Mouse (Mus musculus) limb, embryonic 14.5 days (tissue): ENCODE measurements at regions not wholly inside any gene's neighbourhood (a gene's known extent, or its start where the extent isn't known, plus 50 kb on each side); places are given as distances from the start of the nearest gene placed in this dataset.

Experiments used
- ATAC-seq: fragments of 200-750 bp; cut with Nextera tagmentation; 2 replicates; pipeline ENCODE4 v1.8.0; 2017; ENCODE audit warnings: low read depth, moderate number of reproducible peaks, moderate TSS enrichment; ENCODE audit not compliant: low FRiP score
- DNase-seq: peaks from one replicate; pipeline ENCODE4 v3.0.0-alpha.2; 2015; ENCODE audit warnings: low spot score
- H3K27ac ChIP-seq: fragments of 300-500 bp; sonication (generic); replicated peaks from 2 replicates; pipeline ENCODE4 v1.5.1; 2014; ENCODE audit warnings: low read depth, mild to moderate bottlenecking, low read length, moderate library complexity, mixed read lengths
- H3K27me3 ChIP-seq: fragments of 300-500 bp; sonication (generic); 2 replicates; pipeline ENCODE4 v1.6.1; 2014; ENCODE audit warnings: low read length, mixed read lengths; ENCODE audit not compliant: control insufficient read depth, insufficient read depth
- H3K36me3 ChIP-seq: fragments of 300-500 bp; sonication (generic); 2 replicates; pipeline ENCODE4 v1.6.1; 2014; ENCODE audit warnings: mild to moderate bottlenecking, low read length, moderate library complexity, mixed read lengths; ENCODE audit not compliant: control insufficient read depth, insufficient read depth
- H3K4me1 ChIP-seq: fragments of 300-500 bp; sonication (generic); 2 replicates; pipeline ENCODE4 v1.6.1; 2014; ENCODE audit warnings: antibody characterized with exemption, low read length, mixed read lengths; ENCODE audit not compliant: control insufficient read depth, insufficient read depth
- H3K4me2 ChIP-seq: fragments of 300-500 bp; sonication (generic); replicated peaks from 2 replicates; pipeline ENCODE4 v1.6.1; 2014; ENCODE audit warnings: low read depth, mild to moderate bottlenecking, low read length, moderate library complexity; ENCODE audit not compliant: severe bottlenecking
- H3K4me3 ChIP-seq: fragments of 300-500 bp; sonication (generic); replicated peaks from 2 replicates; pipeline ENCODE4 v1.5.1; 2014; ENCODE audit warnings: low read length
- H3K9ac ChIP-seq: fragments of 300-500 bp; sonication (generic); 2 replicates; pipeline ENCODE4 v1.6.1; 2014; ENCODE audit warnings: mild to moderate bottlenecking, low read depth, low read length, moderate library complexity; ENCODE audit not compliant: severe bottlenecking
- H3K9me3 ChIP-seq: fragments of 300-500 bp; sonication (generic); 2 replicates; pipeline ENCODE4 v1.6.1; 2016; ENCODE audit warnings: low read length; ENCODE audit not compliant: control insufficient read depth
- POLR2A ChIP-seq: fragments of 200-500 bp; IDR thresholded peaks from 2 replicates; pipeline ENCODE4 v1.8.0; 2012; ENCODE audit warnings: inconsistent platforms, mild to moderate bottlenecking, moderate library complexity, borderline replicate concordance; ENCODE audit not compliant: insufficient read depth, insufficient read length; ENCODE audit errors: extremely low read depth
- WGBS: fragments of 180-500 bp; shearing (Covaris S2); extraction: QIAGEN DNeasy Blood & Tissue Kit; methylation state at CpG from one replicate; pipeline ENCODE4 v1.1.7; 2014; 5-methylcytosine and 5-hydroxymethylcytosine counted together

DNA sequence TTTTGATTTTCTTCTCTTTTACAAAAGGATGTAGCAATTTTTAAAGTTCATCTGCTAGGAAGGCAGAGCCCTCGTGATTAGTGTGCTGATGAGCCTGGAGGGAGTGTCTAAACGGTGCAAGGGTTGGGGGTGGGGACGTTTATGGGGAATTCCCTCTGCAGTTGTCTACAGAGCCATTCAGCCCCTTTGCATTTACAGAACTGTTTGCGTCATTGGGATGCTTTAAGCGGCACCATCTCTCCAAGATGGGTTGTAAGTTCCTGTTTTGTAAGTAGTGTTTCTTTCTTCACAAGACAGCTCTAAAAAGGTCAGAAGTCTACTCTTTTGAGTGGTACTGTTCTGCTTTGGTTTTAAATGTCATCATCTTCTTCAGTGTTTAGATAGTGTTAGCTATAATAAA, 191.1 kb downstream of the Stk31 start:
- no peak for ATAC-seq
- 45% methylated on average over 5 of the region's 5 CpGs for WGBS
- H3K4me2 ChIP-seq: no peak overlapping the region

DNA sequence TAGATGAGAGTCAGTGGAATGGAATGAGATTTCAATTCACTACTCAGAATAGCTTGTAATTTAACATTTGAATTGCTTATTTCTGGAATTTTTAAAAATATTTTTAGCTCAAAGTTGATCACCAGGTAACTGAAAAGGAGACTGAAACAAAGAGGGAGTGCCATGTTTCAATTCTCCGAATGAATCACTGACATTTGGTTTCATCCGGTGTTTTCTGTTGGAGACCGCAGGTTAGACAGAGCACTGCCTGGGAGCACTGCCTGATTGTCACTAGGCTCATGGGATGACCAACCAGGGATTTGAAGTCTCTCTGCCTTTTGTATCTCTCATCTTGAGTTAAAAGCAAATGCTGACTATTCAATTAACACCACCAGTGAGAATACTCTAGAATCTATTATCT, 193.3 kb downstream of the Stk31 start:
- Histone ChIP-seq H3K27ac (no peak overlapping the region), H3K27me3 (no peaks in the 10 kb centered on the region), H3K9me3 (no peaks in the 10 kb centered on the region), H3K36me3 (no peaks in the 10 kb centered on the region), H3K4me3 (no peak overlapping the region), H3K4me2 (no peak overlapping the region), H3K4me1 (no peaks in the 10 kb centered on the region), H3K9ac (no peak overlapping the region)
- TF ChIP-seq POLR2A: no peak
- DNase-seq (no peak), ATAC-seq (no peak)
- WGBS: 96% methylated on average over 3 of the region's 3 CpGs

More for the DNA sequence above, 191.1 kb downstream of the Stk31 start:
- H3K9me3 ChIP-seq: no peaks in the 10 kb centered on the region
- H3K27ac ChIP-seq: no peak overlapping the region
- no peaks in the 10 kb centered on the region for H3K36me3 ChIP-seq
- H3K27me3 ChIP-seq: no peaks in the 10 kb centered on the region
- no peak for DNase-seq
- H3K4me1 ChIP-seq: no peaks in the 10 kb centered on the region
- no peak overlapping the region for H3K9ac ChIP-seq
- no peak overlapping the region for H3K4me3 ChIP-seq
- no peak for TF ChIP-seq POLR2A

DNA sequence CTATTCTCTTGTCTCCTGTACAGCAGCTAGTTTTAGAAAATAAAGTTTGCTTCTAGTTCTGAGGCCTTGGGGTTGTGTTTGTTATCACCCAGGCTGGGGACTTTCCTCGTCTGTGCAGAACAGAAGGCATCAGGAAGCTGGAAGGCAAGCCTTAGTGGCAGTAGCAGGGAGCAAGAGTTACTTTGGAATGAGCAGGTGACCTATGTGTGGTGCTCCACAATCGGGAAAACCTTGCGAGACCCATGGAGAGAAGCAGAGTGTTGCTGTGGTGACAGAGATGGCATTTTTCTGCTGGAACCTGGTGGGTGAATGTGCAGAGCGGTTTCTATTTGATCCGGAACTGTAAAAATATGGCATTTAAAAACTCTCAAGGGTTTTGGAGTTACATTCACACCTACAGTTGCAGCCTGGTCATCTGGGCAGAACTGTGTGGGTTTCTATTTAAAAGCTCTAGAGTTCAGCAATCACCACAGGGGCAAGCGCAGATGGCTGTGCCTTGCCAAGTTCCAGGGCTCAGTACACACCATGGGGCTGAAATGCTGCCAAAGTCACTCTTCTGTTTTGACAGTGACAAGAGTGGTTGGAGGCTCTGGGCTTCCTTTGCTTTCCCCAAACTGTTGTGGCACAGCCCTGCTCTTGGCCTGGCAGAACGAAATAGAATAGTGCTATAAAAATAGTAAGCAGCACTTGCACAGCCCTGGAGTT, 195.7 kb downstream of the Stk31 start:
- H3K4me2 ChIP-seq: no peak overlapping the region
- DNase-seq: no peak
- TF ChIP-seq POLR2A: no peak
- WGBS: 76% methylated on average over 7 of the region's 7 CpGs
- no peaks in the 10 kb centered on the region for H3K4me1 ChIP-seq
- no peaks in the 10 kb centered on the region for H3K9me3 ChIP-seq
- no peak overlapping the region for H3K4me3 ChIP-seq
- no peak overlapping the region for H3K27ac ChIP-seq
- H3K36me3 ChIP-seq: no peaks in the 10 kb centered on the region
- H3K9ac ChIP-seq: no peak overlapping the region
- no peak for ATAC-seq
- no peaks in the 10 kb centered on the region for H3K27me3 ChIP-seq

DNA sequence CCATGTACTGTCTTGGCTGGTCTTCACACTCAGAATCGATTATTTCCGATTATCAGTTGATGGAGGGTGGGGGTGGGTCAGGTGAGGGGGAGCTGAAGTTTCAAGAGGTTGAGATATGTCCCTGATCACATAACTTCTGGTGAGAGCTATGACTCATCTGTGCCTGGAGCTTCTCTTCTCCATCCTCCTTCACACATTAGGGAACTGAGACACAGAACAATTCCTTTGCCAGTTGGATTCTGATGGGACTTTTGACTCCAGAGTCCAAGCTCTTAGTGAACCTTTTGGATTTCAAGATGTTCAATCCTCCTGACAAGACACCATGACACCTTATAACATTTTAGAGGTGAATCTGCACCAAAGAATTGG, 196.2 kb downstream of the Stk31 start:
- Histone ChIP-seq H3K27me3 (no peaks in the 10 kb centered on the region), H3K4me1 (no peaks in the 10 kb centered on the region), H3K9ac (no peak overlapping the region), H3K4me3 (no peak overlapping the region), H3K27ac (no peak overlapping the region), H3K4me2 (no peak overlapping the region), H3K9me3 (no peaks in the 10 kb centered on the region), H3K36me3 (no peaks in the 10 kb centered on the region)
- ATAC-seq (no peak), DNase-seq (no peak)
- no peak for TF ChIP-seq POLR2A
- 86% methylated on average over 2 of the region's 2 CpGs for WGBS

DNA sequence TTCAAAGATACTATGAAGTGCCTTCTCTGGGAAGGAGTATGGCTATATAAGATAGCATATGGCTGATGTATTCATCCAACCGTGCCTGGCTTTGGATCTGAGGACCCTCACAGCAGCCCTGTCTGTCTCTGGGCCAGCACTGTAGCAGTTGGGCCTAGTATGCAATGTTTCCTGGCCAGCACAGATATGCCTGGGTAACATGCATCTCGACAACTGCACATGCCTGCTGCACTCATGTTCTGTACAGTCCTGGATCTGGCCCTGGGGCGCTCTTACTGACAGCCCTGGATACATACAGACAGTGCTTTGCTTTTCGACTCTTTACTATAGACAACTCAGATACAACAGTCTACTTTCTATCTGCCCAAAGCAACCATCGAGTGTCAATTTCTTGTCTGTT, 197.3 kb downstream of the Stk31 start:
- Histone ChIP-seq H3K4me3 (no peak overlapping the region), H3K9me3 (no peaks in the 10 kb centered on the region), H3K4me2 (no peak overlapping the region), H3K27me3 (no peaks in the 10 kb centered on the region), H3K9ac (no peak overlapping the region), H3K27ac (no peak overlapping the region), H3K4me1 (no peaks in the 10 kb centered on the region), H3K36me3 (no peaks in the 10 kb centered on the region)
- ATAC-seq (no peak), DNase-seq (no peak)
- TF ChIP-seq POLR2A: no peak
- WGBS: 86% methylated on average over 5 of the region's 5 CpGs

DNA sequence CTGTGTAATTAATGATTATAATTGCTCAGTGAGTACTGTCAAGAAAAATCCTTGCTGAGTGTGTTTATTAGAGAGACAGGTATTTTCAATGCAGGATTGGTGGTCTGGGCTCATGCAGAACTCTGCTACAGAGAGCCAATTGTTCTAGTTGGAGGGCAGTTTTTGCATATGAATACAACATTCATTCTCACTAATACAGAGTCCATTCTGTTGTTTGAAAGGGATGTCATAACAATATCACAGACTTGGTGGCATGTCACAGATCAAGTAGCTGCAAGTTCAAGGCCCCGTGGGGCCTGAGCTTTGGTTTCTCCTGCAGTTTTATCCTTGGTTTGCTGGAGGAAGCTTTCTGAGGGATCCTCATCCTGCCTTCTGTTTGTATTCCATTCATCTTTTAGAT, 207.8 kb downstream of the Stk31 start:
- Histone ChIP-seq H3K27me3 (no peaks in the 10 kb centered on the region), H3K4me3 (no peak overlapping the region), H3K4me1 (no peaks in the 10 kb centered on the region), H3K36me3 (no peaks in the 10 kb centered on the region), H3K9me3 (no peaks in the 10 kb centered on the region), H3K4me2 (no peak overlapping the region), H3K9ac (no peak overlapping the region), H3K27ac (no peak overlapping the region)
- 67% methylated on average over 1 of the region's 1 CpGs for WGBS
- ATAC-seq: no peak
- no peak for DNase-seq
- TF ChIP-seq POLR2A: no peak
